Mouse (Mus musculus) hindbrain, embryonic 16.5 days (tissue): ENCODE results near the gene Ikzf4. TPM values are rescaled to one million over a fixed set of nuclear protein-coding genes. Genes with fewer than 3 reads are reported as not detected.
A peak's percentile ranks its signal among the peaks of the same experiment; 100 is the strongest.

Experiments used
- ATAC-seq: fragments of 200-750 bp; cut with Nextera tagmentation; 2 replicates; pipeline ENCODE4 v1.8.0; 2017; ENCODE audit warnings: moderate TSS enrichment, moderate library complexity
- H3K27ac ChIP-seq: fragments of 300-500 bp; sonication (generic); 2 replicates; pipeline ENCODE4 v1.5.1; 2014; ENCODE audit warnings: low read depth, mild to moderate bottlenecking, control low read depth, low read length, moderate library complexity
- H3K27me3 ChIP-seq: fragments of 300-500 bp; sonication (generic); replicated peaks from 2 replicates; pipeline ENCODE4 v1.6.1; 2014; ENCODE audit warnings: low read length; ENCODE audit not compliant: control insufficient read depth, insufficient read depth
- H3K36me3 ChIP-seq: fragments of 300-500 bp; sonication (generic); 2 replicates; pipeline ENCODE4 v1.6.1; 2014; ENCODE audit warnings: mild to moderate bottlenecking, low read length, moderate library complexity, mixed read lengths; ENCODE audit not compliant: control insufficient read depth, insufficient read depth
- H3K4me1 ChIP-seq: fragments of 300-500 bp; sonication (generic); 2 replicates; pipeline ENCODE4 v1.6.1; 2014; ENCODE audit warnings: low read depth, low read length; ENCODE audit not compliant: control insufficient read depth, insufficient read depth
- H3K4me2 ChIP-seq: fragments of 300-500 bp; sonication (generic); 2 replicates; pipeline ENCODE4 v1.6.1; 2014; ENCODE audit warnings: mild to moderate bottlenecking, low read length, control low read depth, moderate library complexity
- H3K4me3 ChIP-seq: fragments of 300-500 bp; sonication (generic); 2 replicates; pipeline ENCODE4 v1.5.1; 2014; ENCODE audit warnings: mild to moderate bottlenecking, low read length, control low read depth, moderate library complexity
- H3K9ac ChIP-seq: fragments of 300-500 bp; sonication (generic); 2 replicates; pipeline ENCODE4 v1.6.1; 2014; ENCODE audit warnings: low read depth, mild to moderate bottlenecking, control low read depth, low read length, moderate library complexity
- H3K9me3 ChIP-seq: fragments of 300-500 bp; sonication (generic); 2 replicates; pipeline ENCODE4 v1.6.1; 2014; ENCODE audit warnings: mild to moderate bottlenecking, low read length, moderate library complexity; ENCODE audit not compliant: control insufficient read depth
- WGBS: fragments of 180-500 bp; shearing (Covaris S2); extraction: QIAGEN DNeasy Blood & Tissue Kit; methylation state at CpG from one replicate; pipeline ENCODE4 v1.1.7; 2014; 5-methylcytosine and 5-hydroxymethylcytosine counted together
- polyA plus RNA-seq: library from polyadenylated mRNA; unstranded; fragments of >200 nt; fragmentation: Nextera tagmentation; extraction: Ambion mirVana; gene quantifications from 2 replicates; pipeline ENCODE4 v1.2.1, GENCODE M21; 2015

Ikzf4 gene
- polyA plus RNA-seq, result 15.3 and 18.9 TPM in 2 replicates

GRCm38 (mm10) chr10:128645111-128646011 lies at the start of gene Ikzf4:
TSS of gene Ikzf4 (minus strand) at chr10:128645991.
- Histone ChIP-seq H3K4me3 (peak within 1 kb of the TSS; percentile 66), H3K9me3 (no peaks in the 10 kb centered on the region), H3K36me3 (peaks cover 8% of the 10 kb centered on the region), H3K27me3 (no peaks in the 10 kb centered on the region), H3K4me2 (peak within 1 kb of the TSS; percentile 75), H3K27ac (peak within 1 kb of the TSS; percentile 91), H3K4me1 (peaks cover 22% of the 10 kb centered on the region), H3K9ac (peak within 1 kb of the TSS; percentile 86)
- 2% methylated on average over 35 of the region's 36 CpGs for WGBS
- peak; percentile 83 for ATAC-seq

DNA sequence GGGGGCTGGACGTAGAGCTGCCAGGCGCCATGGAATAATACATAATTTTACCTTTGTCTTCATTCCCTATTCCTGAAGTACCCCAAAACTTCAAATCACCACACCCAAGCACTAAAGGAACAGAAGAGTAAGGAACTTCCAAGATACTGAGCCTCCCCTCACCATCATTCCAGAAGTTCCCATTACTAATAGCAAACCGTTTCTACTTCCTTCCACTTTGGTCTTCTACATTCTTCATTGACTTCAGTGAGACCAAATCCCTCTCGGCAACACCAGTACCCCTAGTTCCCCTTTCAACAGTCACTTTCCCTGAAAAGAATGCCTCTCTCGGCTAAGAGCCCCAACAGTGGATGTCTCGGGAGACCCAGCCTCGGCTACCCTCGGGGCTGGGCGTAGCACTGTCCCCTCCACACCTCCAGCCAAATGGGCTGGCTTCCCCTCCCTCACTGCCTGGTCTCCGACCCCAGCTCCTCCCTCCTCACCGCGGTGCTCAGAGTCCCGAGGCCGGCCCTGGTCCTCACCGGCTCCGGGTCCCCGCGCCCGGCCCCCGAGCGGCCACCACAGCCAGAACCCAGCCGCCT lies 49.7 kb upstream of the Ikzf4 start:
- WGBS, result 1% methylated on average over 22 of the region's 22 CpGs
- Histone ChIP-seq H3K27me3 (no peaks in the 10 kb centered on the region), H3K36me3 (no peaks in the 10 kb centered on the region), H3K9ac (peak overlapping the region; percentile 98), H3K9me3 (no peaks in the 10 kb centered on the region), H3K4me3 (peak overlapping the region; percentile 89), H3K4me2 (peak overlapping the region; percentile 70), H3K4me1 (peaks cover 7% of the 10 kb centered on the region), H3K27ac (peak overlapping the region; percentile 97)
- no peak for ATAC-seq

DNA sequence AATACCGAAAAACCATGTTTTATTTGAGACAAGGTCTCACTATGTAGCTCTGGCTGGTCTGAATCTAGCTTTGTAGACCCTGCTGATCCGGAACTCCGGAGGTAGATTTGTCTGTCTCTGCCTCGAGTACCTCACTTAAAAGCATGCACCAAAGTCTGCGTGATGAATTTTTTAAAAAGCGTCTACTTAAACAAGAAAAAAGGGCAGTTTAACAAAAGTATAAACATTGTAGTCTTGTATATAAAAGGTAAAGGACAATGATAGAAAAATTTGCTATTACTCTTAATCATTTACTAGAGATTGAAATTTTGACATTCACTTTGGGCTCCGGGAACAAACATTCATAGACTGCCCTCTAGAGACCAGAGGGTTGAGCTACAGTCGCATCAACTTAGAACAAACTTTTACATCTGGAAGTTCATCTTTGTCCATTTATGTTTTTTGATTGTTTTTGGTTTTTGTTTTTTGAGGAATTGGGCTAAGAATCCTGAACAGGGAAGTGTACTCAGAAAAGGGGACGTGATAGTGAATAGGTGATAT lies 28.7 kb upstream of the Ikzf4 start:
- Histone ChIP-seq H3K4me1 (peaks cover 6% of the 10 kb centered on the region), H3K9me3 (no peaks in the 10 kb centered on the region), H3K27me3 (no peaks in the 10 kb centered on the region), H3K4me3 (peak overlapping the region; percentile 75), H3K36me3 (peaks cover 2% of the 10 kb centered on the region), H3K4me2 (peak overlapping the region; percentile 94), H3K9ac (peak overlapping the region; percentile 78), H3K27ac (peak overlapping the region; percentile 71)
- ATAC-seq, result no peak
- 1% methylated on average over 9 of the region's 9 CpGs for WGBS

- peak; percentile 94 for ATAC-seq
- Histone ChIP-seq H3K4me2 (peak within 1 kb of the TSS; percentile 94), H3K36me3 (no peaks in the 10 kb centered on the region), H3K9ac (peak within 1 kb of the TSS; percentile 78), H3K9me3 (no peaks in the 10 kb centered on the region), H3K27ac (peak within 1 kb of the TSS; percentile 71), H3K4me1 (peaks cover 6% of the 10 kb centered on the region), H3K4me3 (peak within 1 kb of the TSS; percentile 75), H3K27me3 (no peaks in the 10 kb centered on the region)
- 1% methylated on average over 60 of the region's 60 CpGs for WGBS
Measured at GRCm38 (mm10) chr10:128673763-128674468, 28.1 kb upstream of the Ikzf4 start, which contains the start of gene Suox. TSS of gene Suox (minus strand) at chr10:128674073.

- Histone ChIP-seq H3K9me3 (no peaks in the 10 kb centered on the region), H3K4me1 (peaks cover 11% of the 10 kb centered on the region), H3K4me2 (no peak overlapping the region), H3K27ac (no peak overlapping the region), H3K36me3 (no peaks in the 10 kb centered on the region), H3K4me3 (no peak overlapping the region), H3K27me3 (no peaks in the 10 kb centered on the region), H3K9ac (no peak overlapping the region)
- 93% methylated on average over 9 of the region's 9 CpGs for WGBS
- no peak for ATAC-seq
Measured at GRCm38 (mm10) chr10:128671148-128671547, 25.4 kb upstream of the Ikzf4 start.

DNA sequence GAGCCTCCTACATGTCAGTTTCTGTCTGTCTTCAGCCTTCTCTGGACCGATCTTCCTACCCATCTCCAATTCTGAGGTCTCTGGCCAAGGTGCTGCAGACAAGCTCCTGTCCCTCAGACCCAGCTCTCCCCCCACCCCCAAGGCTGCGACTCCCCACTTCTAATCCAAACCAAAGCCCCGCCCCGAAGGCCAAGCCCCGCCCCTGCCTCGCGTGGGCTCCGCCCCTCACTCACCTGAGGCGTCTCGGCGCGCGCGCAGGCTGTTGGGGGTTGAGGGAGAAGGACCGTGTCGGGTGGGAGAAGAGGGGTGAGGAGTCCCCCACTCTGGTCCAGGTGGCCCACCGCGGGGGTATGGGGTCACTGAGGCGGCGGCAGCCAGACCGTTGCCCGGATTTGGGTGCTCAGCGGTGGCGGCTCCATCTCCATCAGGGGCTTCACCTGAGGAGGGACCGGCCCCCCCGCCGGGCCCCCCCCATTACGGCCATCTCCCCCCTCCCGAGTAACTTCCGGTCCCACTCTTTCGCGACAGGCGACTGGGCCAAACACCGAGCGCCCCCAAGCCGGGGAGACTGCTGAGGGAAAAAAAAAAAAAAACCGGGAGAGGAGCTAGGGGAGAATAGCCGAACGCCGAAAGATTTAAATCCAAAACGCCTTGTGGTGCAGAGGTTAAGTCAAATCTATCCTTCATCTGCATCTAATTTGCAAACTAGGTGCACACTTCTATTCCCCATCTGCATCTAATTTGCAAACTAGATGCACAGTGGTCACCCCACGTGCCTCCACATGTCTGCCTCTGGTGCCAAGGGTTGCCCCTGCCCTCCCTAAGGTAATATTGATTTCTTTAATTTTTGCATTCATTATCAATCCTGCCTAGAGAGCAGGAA lies 23.2 kb upstream of the Ikzf4 start:
- Histone ChIP-seq H3K4me2 (peak overlapping the region; percentile 74), H3K27ac (peak overlapping the region; percentile 84), H3K27me3 (no peaks in the 10 kb centered on the region), H3K4me1 (peaks cover 11% of the 10 kb centered on the region), H3K36me3 (no peaks in the 10 kb centered on the region), H3K9ac (peak overlapping the region; percentile 78), H3K4me3 (peak overlapping the region; percentile 67), H3K9me3 (no peaks in the 10 kb centered on the region)
- under 1% methylated on average over 42 of the region's 42 CpGs for WGBS
- peak; percentile 76 for ATAC-seq

- H3K9ac ChIP-seq, result no peak overlapping the region
- no peaks in the 10 kb centered on the region for H3K9me3 ChIP-seq
- H3K27me3 ChIP-seq, result no peaks in the 10 kb centered on the region
- WGBS, result 99% methylated on average over 2 of the region's 2 CpGs
- no peak overlapping the region for H3K4me2 ChIP-seq
- H3K36me3 ChIP-seq, result no peaks in the 10 kb centered on the region
- no peak overlapping the region for H3K4me3 ChIP-seq
- peaks cover 5% of the 10 kb centered on the region for H3K4me1 ChIP-seq
- no peak overlapping the region for H3K27ac ChIP-seq
- no peak for ATAC-seq
Measured at GRCm38 (mm10) chr10:128665806-128666205, 20.0 kb upstream of the Ikzf4 start.

- WGBS, result 87% methylated on average over 3 of the region's 3 CpGs
- Histone ChIP-seq H3K27me3 (no peaks in the 10 kb centered on the region), H3K36me3 (no peaks in the 10 kb centered on the region), H3K4me1 (peaks cover 5% of the 10 kb centered on the region), H3K4me3 (no peak overlapping the region), H3K9ac (no peak overlapping the region), H3K9me3 (no peaks in the 10 kb centered on the region), H3K4me2 (no peak overlapping the region), H3K27ac (no peak overlapping the region)
- no peak for ATAC-seq
Measured at GRCm38 (mm10) chr10:128665307-128665706, 19.5 kb upstream of the Ikzf4 start.
